Mouse (Mus musculus): ENCODE measurements at regions not wholly inside any gene's neighbourhood (a gene's known extent, or its start where the extent isn't known, plus 50 kb on each side); places are given as distances from the start of the nearest gene placed in this dataset.

- no peak overlapping the region for H3K9ac ChIP-seq (replicated peaks)
- WGBS = 96% methylated on average over 8 of the region's 8 CpGs
These were observed 442.7 kb upstream of the Castor2 start for GRCm38 (mm10) chr5:133656837-133657236.

GRCm38 (mm10) chr5:133653431-133653830 lies 446.1 kb upstream of the Castor2 start:
- WGBS = 85% methylated on average over 1 of the region's 1 CpGs

More at GRCm38 (mm10) chr5:133656837-133657236, 442.7 kb upstream of the Castor2 start:
- H3K36me3 ChIP-seq = no peaks in the 10 kb centered on the region
- H3K4me2 ChIP-seq (replicated peaks) = no peak overlapping the region
- no peaks in the 10 kb centered on the region for H3K9me3 ChIP-seq
- H3K4me1 ChIP-seq = no peaks in the 10 kb centered on the region
- ATAC-seq (ENCODE audit: low FRiP score, low read depth) = no peak
- no peak overlapping the region for H3K4me3 ChIP-seq
- no peaks in the 10 kb centered on the region for H3K27me3 ChIP-seq
- H3K27ac ChIP-seq (replicated peaks) = no peak overlapping the region

DNA sequence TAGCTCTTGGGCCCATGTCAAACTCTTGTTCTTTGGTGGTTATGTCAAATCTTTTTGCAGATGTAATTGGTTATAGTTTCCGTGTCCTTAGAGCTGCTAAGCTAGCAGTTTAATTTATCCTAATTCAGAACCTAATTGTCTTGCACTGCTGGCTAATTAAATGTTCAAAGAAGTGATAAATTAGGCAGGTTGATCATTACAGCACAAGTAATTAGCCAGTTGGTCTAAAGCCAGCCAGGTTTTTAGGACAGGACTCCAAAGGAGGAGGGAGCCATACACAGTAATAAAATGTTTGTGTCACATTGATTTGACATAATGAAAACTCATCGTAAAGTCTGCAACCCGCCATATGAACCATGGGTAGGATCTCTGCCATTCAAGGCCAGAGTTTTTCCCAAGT lies 449.3 kb upstream of the Castor2 start:
- no peaks in the 10 kb centered on the region for H3K9me3 ChIP-seq
- H3K27ac ChIP-seq (replicated peaks) = no peak overlapping the region
- no peak for ATAC-seq (ENCODE audit: low FRiP score, low read depth)
- H3K4me2 ChIP-seq (replicated peaks) = no peak overlapping the region
- H3K36me3 ChIP-seq = no peaks in the 10 kb centered on the region
- WGBS = 85% methylated on average over 3 of the region's 3 CpGs
- H3K4me1 ChIP-seq = peaks cover 2% of the 10 kb centered on the region; the same call in 1 of the 2 replicates
- H3K9ac ChIP-seq (replicated peaks) = no peak overlapping the region
- no peak overlapping the region for H3K4me3 ChIP-seq
- H3K27me3 ChIP-seq = no peaks in the 10 kb centered on the region

More at GRCm38 (mm10) chr5:133653431-133653830, 446.1 kb upstream of the Castor2 start:
- Histone ChIP-seq H3K4me3 (no peak overlapping the region), H3K9ac (replicated peaks) (no peak overlapping the region), H3K36me3 (no peaks in the 10 kb centered on the region), H3K9me3 (no peaks in the 10 kb centered on the region), H3K27me3 (no peaks in the 10 kb centered on the region), H3K27ac (replicated peaks) (no peak overlapping the region), H3K4me1 (no peaks in the 10 kb centered on the region), H3K4me2 (replicated peaks) (no peak overlapping the region)
- no peak for ATAC-seq (ENCODE audit: low FRiP score, low read depth)

- no peak overlapping the region for H3K9ac ChIP-seq (replicated peaks)
- WGBS = 88% methylated on average over 3 of the region's 3 CpGs
These were observed 453.8 kb upstream of the Castor2 start for GRCm38 (mm10) chr5:133645696-133646195.

GRCm38 (mm10) chr5:133643326-133643725 lies 456.2 kb upstream of the Castor2 start:
- Histone ChIP-seq H3K27ac (replicated peaks) (no peak overlapping the region), H3K4me3 (no peak overlapping the region), H3K9ac (replicated peaks) (no peak overlapping the region), H3K27me3 (no peaks in the 10 kb centered on the region), H3K4me1 (peaks cover 2% of the 10 kb centered on the region; the same call in 1 of the 2 replicates), H3K36me3 (no peaks in the 10 kb centered on the region), H3K9me3 (no peaks in the 10 kb centered on the region), H3K4me2 (replicated peaks) (no peak overlapping the region)
- 77% methylated on average over 2 of the region's 2 CpGs for WGBS
- ATAC-seq (ENCODE audit: low FRiP score, low read depth) = no peak

More at GRCm38 (mm10) chr5:133645696-133646195, 453.8 kb upstream of the Castor2 start:
- H3K4me3 ChIP-seq = no peak overlapping the region
- no peak for ATAC-seq (ENCODE audit: low FRiP score, low read depth)
- H3K27ac ChIP-seq (replicated peaks) = no peak overlapping the region
- H3K4me1 ChIP-seq = peaks cover 2% of the 10 kb centered on the region; the same call in 1 of the 2 replicates
- H3K27me3 ChIP-seq = no peaks in the 10 kb centered on the region
- no peak overlapping the region for H3K4me2 ChIP-seq (replicated peaks)
- no peaks in the 10 kb centered on the region for H3K9me3 ChIP-seq
- H3K36me3 ChIP-seq = no peaks in the 10 kb centered on the region

- Histone ChIP-seq H3K27me3 (peaks cover 8% of the 10 kb centered on the region; the same call in 1 of the 2 replicates), H3K9me3 (no peaks in the 10 kb centered on the region), H3K36me3 (no peaks in the 10 kb centered on the region), H3K4me3 (no peak overlapping the region), H3K4me2 (replicated peaks) (no peak overlapping the region), H3K4me1 (peaks cover 10% of the 10 kb centered on the region), H3K27ac (replicated peaks) (no peak overlapping the region), H3K9ac (replicated peaks) (no peak overlapping the region)
- 59% methylated on average over 5 of the region's 5 CpGs for WGBS
- no peak for ATAC-seq (ENCODE audit: low FRiP score, low read depth)
These were observed 465.0 kb upstream of the Castor2 start for GRCm38 (mm10) chr5:133634481-133634880.

GRCm38 (mm10) chr5:133631812-133632211 lies 467.7 kb upstream of the Castor2 start:
- Histone ChIP-seq H3K9me3 (no peaks in the 10 kb centered on the region), H3K27me3 (peaks cover 8% of the 10 kb centered on the region; the same call in 1 of the 2 replicates), H3K4me1 (peaks cover 10% of the 10 kb centered on the region), H3K27ac (replicated peaks) (no peak overlapping the region), H3K4me2 (replicated peaks) (no peak overlapping the region), H3K9ac (replicated peaks) (no peak overlapping the region), H3K36me3 (no peaks in the 10 kb centered on the region), H3K4me3 (no peak overlapping the region)
- peak; percentile 72; the same call in 1 of the 2 replicates for ATAC-seq (ENCODE audit: low FRiP score, low read depth)

DNA sequence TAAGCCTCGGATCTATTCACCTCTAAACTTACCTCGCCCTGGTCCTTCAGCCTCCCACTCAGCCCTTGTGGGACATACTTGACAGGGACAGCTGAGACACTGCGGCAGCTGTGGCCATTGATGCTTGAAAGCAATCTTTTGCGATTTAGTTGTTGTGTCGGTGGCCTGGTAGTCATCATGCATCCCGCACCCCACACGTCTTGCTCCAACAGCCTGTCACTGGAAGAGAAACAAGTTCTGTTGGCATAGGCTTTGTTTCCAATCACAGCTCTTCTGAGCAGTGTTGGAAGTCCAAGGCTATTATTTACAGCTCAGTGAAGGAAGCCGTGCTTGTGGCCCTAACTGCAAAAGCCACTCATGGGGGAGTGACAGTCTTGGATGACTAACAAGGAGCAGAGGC lies 480.2 kb upstream of the Castor2 start:
- ATAC-seq (ENCODE audit: low FRiP score, low read depth) = no peak
- Histone ChIP-seq H3K9me3 (no peaks in the 10 kb centered on the region), H3K36me3 (no peaks in the 10 kb centered on the region), H3K9ac (replicated peaks) (no peak overlapping the region), H3K4me1 (no peaks in the 10 kb centered on the region), H3K27ac (replicated peaks) (no peak overlapping the region), H3K4me2 (replicated peaks) (no peak overlapping the region), H3K4me3 (no peak overlapping the region), H3K27me3 (no peaks in the 10 kb centered on the region)
- WGBS = 89% methylated on average over 8 of the region's 8 CpGs

DNA sequence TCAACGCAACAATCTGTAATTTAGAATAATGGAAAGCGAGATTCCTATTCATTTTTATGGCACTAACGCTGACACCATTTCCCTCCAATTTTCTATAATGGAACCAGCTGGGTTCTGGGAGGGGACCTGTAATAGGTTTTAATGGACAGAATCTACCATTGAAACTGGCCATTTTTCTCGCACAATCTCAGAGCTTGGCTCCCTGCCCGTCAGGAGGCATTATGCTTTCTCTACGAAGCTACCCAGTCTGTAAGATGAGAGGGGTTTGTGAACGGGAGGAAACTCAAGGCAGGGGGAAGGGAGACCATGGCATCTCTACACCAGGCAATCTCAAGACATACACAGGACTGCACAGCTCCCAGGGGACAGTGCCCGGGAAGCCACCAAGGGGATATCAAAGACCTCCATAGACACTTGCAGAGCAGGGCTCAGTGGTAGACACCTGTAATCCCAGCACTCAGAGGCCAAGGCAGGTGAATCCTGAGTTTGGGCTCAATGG lies 498.2 kb upstream of the Castor2 start:
- Histone ChIP-seq H3K4me1 (peaks cover 9% of the 10 kb centered on the region; the same call in 1 of the 2 replicates), H3K27ac (replicated peaks) (no peak overlapping the region), H3K9me3 (no peaks in the 10 kb centered on the region), H3K36me3 (no peaks in the 10 kb centered on the region), H3K27me3 (no peaks in the 10 kb centered on the region), H3K9ac (replicated peaks) (no peak overlapping the region), H3K4me3 (no peak overlapping the region), H3K4me2 (replicated peaks) (no peak overlapping the region)
- 69% methylated on average over 8 of the region's 8 CpGs for WGBS
- no peak for ATAC-seq (ENCODE audit: low FRiP score, low read depth)

DNA sequence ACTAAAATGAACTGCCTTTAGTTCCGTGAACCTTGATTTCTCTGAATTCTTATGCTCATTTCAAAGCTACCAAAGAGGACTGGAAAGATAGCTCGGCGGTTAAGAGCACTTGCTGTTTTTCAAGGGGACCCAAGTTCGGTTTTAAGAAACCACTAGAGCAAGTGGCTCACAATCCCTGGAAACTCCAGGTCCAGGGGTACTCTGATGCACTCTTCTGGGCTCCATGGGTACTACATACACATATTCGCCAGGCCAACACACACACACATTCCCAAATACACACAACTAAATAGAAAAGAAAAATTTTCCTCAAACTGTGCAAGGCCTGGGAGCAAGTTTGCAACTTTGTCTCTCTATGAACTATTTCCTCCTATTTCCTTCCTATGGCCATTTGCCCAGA lies 498.9 kb upstream of the Castor2 start:
- Histone ChIP-seq H3K9ac (replicated peaks) (no peak overlapping the region), H3K4me1 (peaks cover 9% of the 10 kb centered on the region; the same call in 1 of the 2 replicates), H3K4me2 (replicated peaks) (no peak overlapping the region), H3K9me3 (no peaks in the 10 kb centered on the region), H3K27me3 (no peaks in the 10 kb centered on the region), H3K36me3 (no peaks in the 10 kb centered on the region), H3K27ac (replicated peaks) (no peak overlapping the region), H3K4me3 (no peak overlapping the region)
- ATAC-seq (ENCODE audit: low FRiP score, low read depth) = no peak
- 51% methylated on average over 5 of the region's 5 CpGs for WGBS

GRCm38 (mm10) chr5:133598105-133598504 lies 501.4 kb upstream of the Castor2 start:
- no peaks in the 10 kb centered on the region for H3K36me3 ChIP-seq
- WGBS = 80% methylated on average over 3 of the region's 3 CpGs
- H3K27ac ChIP-seq (replicated peaks) = no peak overlapping the region
- ATAC-seq (ENCODE audit: low FRiP score, low read depth) = no peak
- no peak overlapping the region for H3K4me3 ChIP-seq
- no peak overlapping the region for H3K9ac ChIP-seq (replicated peaks)
- no peaks in the 10 kb centered on the region for H3K27me3 ChIP-seq
- peaks cover 9% of the 10 kb centered on the region; the same call in 1 of the 2 replicates for H3K4me1 ChIP-seq
- H3K9me3 ChIP-seq = no peaks in the 10 kb centered on the region
- no peak overlapping the region for H3K4me2 ChIP-seq (replicated peaks)

GRCm38 (mm10) chr5:133586492-133586891 lies 513.0 kb upstream of the Castor2 start:
- no peak for ATAC-seq (ENCODE audit: low FRiP score, low read depth)
- Histone ChIP-seq H3K9ac (replicated peaks) (no peak overlapping the region), H3K36me3 (no peaks in the 10 kb centered on the region), H3K9me3 (no peaks in the 10 kb centered on the region), H3K4me2 (replicated peaks) (no peak overlapping the region), H3K27me3 (no peaks in the 10 kb centered on the region), H3K4me1 (no peaks in the 10 kb centered on the region), H3K4me3 (no peak overlapping the region), H3K27ac (replicated peaks) (no peak overlapping the region)

- Histone ChIP-seq H3K4me1 (no peaks in the 10 kb centered on the region), H3K9ac (replicated peaks) (no peak overlapping the region), H3K27ac (replicated peaks) (no peak overlapping the region), H3K27me3 (no peaks in the 10 kb centered on the region), H3K9me3 (no peaks in the 10 kb centered on the region), H3K4me3 (no peak overlapping the region), H3K36me3 (no peaks in the 10 kb centered on the region), H3K4me2 (replicated peaks) (no peak overlapping the region)
- ATAC-seq (ENCODE audit: low FRiP score, low read depth) = no peak
- 38% methylated on average over 3 of the region's 3 CpGs for WGBS
These were observed 514.3 kb upstream of the Castor2 start for GRCm38 (mm10) chr5:133585181-133585580.

All from midbrain, embryonic 12.5 days (tissue).